Mouse (Mus musculus) liver, embryonic 16.5 days (tissue): ENCODE measurements around the gene Mfsd8. TPM values are rescaled to one million over a fixed set of nuclear protein-coding genes. Genes with fewer than 3 reads are reported as not detected.

ENCODE experiments used
- ATAC-seq: fragments of 200-750 bp; cut with Nextera tagmentation; 2 replicates; pipeline ENCODE4 v1.8.0; 2017; ENCODE audit warnings: low read depth, mild to moderate bottlenecking, moderate number of reproducible peaks, moderate library complexity
- H3K27ac ChIP-seq: fragments of 300-500 bp; sonication (generic); 2 replicates; pipeline ENCODE4 v1.5.1; 2014; ENCODE audit warnings: mild to moderate bottlenecking, low read length
- H3K27me3 ChIP-seq: fragments of 300-500 bp; sonication (generic); 2 replicates; pipeline ENCODE4 v1.6.1; 2014; ENCODE audit warnings: low read depth, low read length, mixed read lengths; ENCODE audit not compliant: control insufficient read depth, insufficient read depth
- H3K36me3 ChIP-seq: fragments of 300-500 bp; sonication (generic); 2 replicates; pipeline ENCODE4 v1.6.1; 2014; ENCODE audit warnings: mild to moderate bottlenecking; ENCODE audit not compliant: control insufficient read depth, insufficient read depth
- H3K4me1 ChIP-seq: fragments of 300-500 bp; sonication (generic); 2 replicates; pipeline ENCODE4 v1.6.1; 2014; ENCODE audit warnings: low read depth, low read length, mixed read lengths; ENCODE audit not compliant: control insufficient read depth
- H3K4me2 ChIP-seq: fragments of 300-500 bp; sonication (generic); 2 replicates; pipeline ENCODE4 v1.6.1; 2014; ENCODE audit warnings: low read depth, low read length, mixed read lengths
- H3K4me3 ChIP-seq: fragments of 300-500 bp; sonication (generic); 2 replicates; pipeline ENCODE4 v1.5.1; 2014; ENCODE audit warnings: low read depth, mild to moderate bottlenecking, low read length
- H3K9ac ChIP-seq: fragments of 300-500 bp; sonication (generic); 2 replicates; pipeline ENCODE4 v1.6.1; 2014; ENCODE audit warnings: low read depth, low read length
- H3K9me3 ChIP-seq: fragments of 300-500 bp; sonication (generic); replicated peaks from 2 replicates; pipeline ENCODE4 v1.6.1; 2016; ENCODE audit warnings: low read length; ENCODE audit not compliant: control insufficient read depth
- WGBS: fragments of 180-500 bp; shearing (Covaris S2); extraction: QIAGEN DNeasy Blood & Tissue Kit; methylation state at CpG from one replicate; pipeline ENCODE4 v1.1.7; 2014; ENCODE audit not compliant: insufficient replicate concordance; 5-methylcytosine and 5-hydroxymethylcytosine counted together
- polyA plus RNA-seq: library from polyadenylated mRNA; unstranded; fragments of >200 nt; fragmentation: Nextera tagmentation; extraction: Ambion mirVana; gene quantifications from 2 replicates; pipeline ENCODE4 v1.2.1, GENCODE M21; 2015

Mfsd8 gene
- polyA plus RNA-seq, 1 experiment from 2014 or later, result 3.9 TPM

GRCm38 (mm10) chr3:40809894-40810293 is 36.8 kb downstream of the Mfsd8 start:
- 89% methylated on average over 2 of the region's 2 CpGs for WGBS
- peaks cover 58% of the 10 kb centered on the region for H3K36me3 ChIP-seq
- H3K4me3 ChIP-seq, result no peak overlapping the region
- H3K27me3 ChIP-seq, result no peaks in the 10 kb centered on the region
- no peak overlapping the region for H3K9ac ChIP-seq
- no peak overlapping the region for H3K27ac ChIP-seq
- ATAC-seq, result no peak
- H3K9me3 ChIP-seq, result no peaks in the 10 kb centered on the region
- H3K4me1 ChIP-seq, result no peaks in the 10 kb centered on the region
- no peak overlapping the region for H3K4me2 ChIP-seq

- Histone ChIP-seq H3K36me3 (peaks cover 58% of the 10 kb centered on the region), H3K27ac (no peak overlapping the region)
- WGBS, result 89% methylated on average over 10 of the region's 10 CpGs
These were observed 38.0 kb downstream of the Mfsd8 start for GRCm38 (mm10) chr3:40808686-40809085.

GRCm38 (mm10) chr3:40806871-40807270 is 39.8 kb downstream of the Mfsd8 start:
- H3K4me2 ChIP-seq, result no peak overlapping the region
- no peaks in the 10 kb centered on the region for H3K9me3 ChIP-seq
- H3K27me3 ChIP-seq, result no peaks in the 10 kb centered on the region
- no peak overlapping the region for H3K9ac ChIP-seq
- no peak overlapping the region for H3K27ac ChIP-seq
- H3K4me1 ChIP-seq, result no peaks in the 10 kb centered on the region
- no peak overlapping the region for H3K4me3 ChIP-seq
- no peak for ATAC-seq
- H3K36me3 ChIP-seq, result peaks cover 49% of the 10 kb centered on the region
- WGBS, result 59% methylated on average over 2 of the region's 2 CpGs

More at GRCm38 (mm10) chr3:40808686-40809085, 38.0 kb downstream of the Mfsd8 start:
- H3K4me3 ChIP-seq, result no peak overlapping the region
- no peak overlapping the region for H3K9ac ChIP-seq
- H3K4me1 ChIP-seq, result no peaks in the 10 kb centered on the region
- no peaks in the 10 kb centered on the region for H3K9me3 ChIP-seq
- no peaks in the 10 kb centered on the region for H3K27me3 ChIP-seq
- no peak overlapping the region for H3K4me2 ChIP-seq
- ATAC-seq, result no peak

- peak overlapping the region; percentile 97 for H3K9ac ChIP-seq
- ATAC-seq, result peak; percentile 87
- peak overlapping the region; percentile 99 for H3K4me3 ChIP-seq
- under 1% methylated on average over 30 of the region's 37 CpGs for WGBS
- peaks cover 14% of the 10 kb centered on the region for H3K4me1 ChIP-seq
- peak overlapping the region; percentile 92 for H3K27ac ChIP-seq
- H3K27me3 ChIP-seq, result no peaks in the 10 kb centered on the region
- H3K36me3 ChIP-seq, result peaks cover 11% of the 10 kb centered on the region
- no peaks in the 10 kb centered on the region for H3K9me3 ChIP-seq
- peak overlapping the region; percentile 91 for H3K4me2 ChIP-seq
These were observed 46.3 kb downstream of the Mfsd8 start for GRCm38 (mm10) chr3:40800373-40800823.

- H3K4me3 ChIP-seq, result peak within 1 kb of the TSS; percentile 99
- no peaks in the 10 kb centered on the region for H3K27me3 ChIP-seq
- H3K36me3 ChIP-seq, result peaks cover 4% of the 10 kb centered on the region
- peaks cover 14% of the 10 kb centered on the region for H3K4me1 ChIP-seq
- no peaks in the 10 kb centered on the region for H3K9me3 ChIP-seq
- ATAC-seq, result peak; percentile 86
- peak within 1 kb of the TSS; percentile 91 for H3K4me2 ChIP-seq
- peak within 1 kb of the TSS; percentile 92 for H3K27ac ChIP-seq
- peak within 1 kb of the TSS; percentile 97 for H3K9ac ChIP-seq
- WGBS, result 2% methylated on average over 66 of the region's 66 CpGs
These were observed 46.9 kb downstream of the Mfsd8 start, which contains the start of gene Plk4 for GRCm38 (mm10) chr3:40799530-40800372. TSS of gene Plk4 (plus strand) at chr3:40800019.

GRCm38 (mm10) chr3:40798500-40798899 is 48.2 kb downstream of the Mfsd8 start:
- H3K9me3 ChIP-seq, result no peaks in the 10 kb centered on the region
- peak overlapping the region; percentile 87; the same call in 1 of the 2 replicates for H3K4me2 ChIP-seq
- H3K4me3 ChIP-seq, result no peak overlapping the region
- H3K27ac ChIP-seq, result no peak overlapping the region
- no peak for ATAC-seq
- WGBS, result 35% methylated on average over 7 of the region's 7 CpGs
- H3K4me1 ChIP-seq, result peaks cover 14% of the 10 kb centered on the region
- H3K9ac ChIP-seq, result no peak overlapping the region
- H3K27me3 ChIP-seq, result no peaks in the 10 kb centered on the region
- H3K36me3 ChIP-seq, result peaks cover 2% of the 10 kb centered on the region; the same call in 1 of the 2 replicates

GRCm38 (mm10) chr3:40798054-40798453 is 48.6 kb downstream of the Mfsd8 start:
- H3K27me3 ChIP-seq, result no peaks in the 10 kb centered on the region
- no peak overlapping the region for H3K4me2 ChIP-seq
- H3K36me3 ChIP-seq, result 0 out of 2 replicates have a peak, but pooled peaks cover under 1% of the 10 kb centered on the region
- no peak overlapping the region for H3K9ac ChIP-seq
- no peaks in the 10 kb centered on the region for H3K9me3 ChIP-seq
- ATAC-seq, result no peak
- no peak overlapping the region for H3K27ac ChIP-seq
- WGBS, result 56% methylated on average over 1 of the region's 1 CpGs
- no peak overlapping the region for H3K4me3 ChIP-seq
- H3K4me1 ChIP-seq, result peaks cover 14% of the 10 kb centered on the region

GRCm38 (mm10) chr3:40793783-40794182 is 52.9 kb downstream of the Mfsd8 start:
- H3K27me3 ChIP-seq, result no peaks in the 10 kb centered on the region
- peaks cover 3% of the 10 kb centered on the region; the same call in 1 of the 2 replicates for H3K4me1 ChIP-seq
- WGBS, result 83% methylated on average over 2 of the region's 2 CpGs
- no peak for ATAC-seq
- H3K36me3 ChIP-seq, result peaks cover 10% of the 10 kb centered on the region
- H3K4me3 ChIP-seq, result no peak overlapping the region
- H3K27ac ChIP-seq, result no peak overlapping the region
- no peaks in the 10 kb centered on the region for H3K9me3 ChIP-seq
- H3K4me2 ChIP-seq, result no peak overlapping the region
- no peak overlapping the region for H3K9ac ChIP-seq
